Mouse (Mus musculus) erythroblast, adult 5-6 weeks (primary cell): ENCODE results near the gene Nacad. TPM values are rescaled to one million over a fixed set of nuclear protein-coding genes. Genes with fewer than 3 reads are reported as not detected.
A peak's percentile ranks its signal among the peaks of the same experiment; 100 is the strongest.

Experiments used
- ATAC-seq: replicated peaks from 2 replicates; pipeline ENCODE4 v1.8.0; 2016; ENCODE audit warnings: moderate number of reproducible peaks, mild to moderate bottlenecking, moderate TSS enrichment, inconsistent platforms; ENCODE audit not compliant: poor library complexity, low FRiP score, severe bottlenecking
- total RNA-seq, 2 experiments: library from RNA; stranded (forward) in 1 of 2; stranded (reverse) in 1 of 2; fragments of 150-400 nt in 1 of 2; fragments of 200-764, 138-1000 nt in 1 of 2; gene quantifications; 2 replicates each; pipeline versions ENCODE4 v1.2.3 to v1.2.4; 2015 to 2017; ENCODE audit warnings: low replicate concordance in 2 of 2

Gene Nacad
- total RNA-seq, 2 experiments from 2014 or later, result 0.19 TPM; not detected in 1

DNA sequence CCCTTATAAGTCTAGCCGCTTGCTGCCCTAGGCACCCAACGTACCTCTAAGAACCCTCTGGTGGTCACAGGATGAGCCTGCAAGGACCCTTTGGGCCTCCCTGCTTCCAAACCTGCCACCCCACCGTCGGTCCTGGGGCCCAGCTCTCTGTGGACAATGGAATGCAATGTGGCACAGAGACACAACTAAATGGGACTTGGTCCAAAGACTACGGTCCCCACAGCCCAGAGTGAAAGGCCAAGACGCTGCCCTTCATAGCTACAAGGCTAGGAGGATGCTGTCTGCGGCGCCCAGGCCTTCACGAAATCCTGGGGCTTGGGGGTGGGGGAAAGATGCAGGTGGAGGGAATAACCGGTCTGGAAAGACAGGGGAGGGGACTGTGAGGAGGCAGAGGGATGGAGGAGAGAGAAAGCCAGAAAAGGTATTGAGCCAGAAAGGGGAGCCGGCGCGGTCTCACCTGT, 802 bp downstream of the Nacad start:
- ATAC-seq, result no peak

- ATAC-seq, result no peak
Observed at GRCm38 (mm10) chr11:6604604-6604936, 1.3 kb downstream of the Nacad start.

DNA sequence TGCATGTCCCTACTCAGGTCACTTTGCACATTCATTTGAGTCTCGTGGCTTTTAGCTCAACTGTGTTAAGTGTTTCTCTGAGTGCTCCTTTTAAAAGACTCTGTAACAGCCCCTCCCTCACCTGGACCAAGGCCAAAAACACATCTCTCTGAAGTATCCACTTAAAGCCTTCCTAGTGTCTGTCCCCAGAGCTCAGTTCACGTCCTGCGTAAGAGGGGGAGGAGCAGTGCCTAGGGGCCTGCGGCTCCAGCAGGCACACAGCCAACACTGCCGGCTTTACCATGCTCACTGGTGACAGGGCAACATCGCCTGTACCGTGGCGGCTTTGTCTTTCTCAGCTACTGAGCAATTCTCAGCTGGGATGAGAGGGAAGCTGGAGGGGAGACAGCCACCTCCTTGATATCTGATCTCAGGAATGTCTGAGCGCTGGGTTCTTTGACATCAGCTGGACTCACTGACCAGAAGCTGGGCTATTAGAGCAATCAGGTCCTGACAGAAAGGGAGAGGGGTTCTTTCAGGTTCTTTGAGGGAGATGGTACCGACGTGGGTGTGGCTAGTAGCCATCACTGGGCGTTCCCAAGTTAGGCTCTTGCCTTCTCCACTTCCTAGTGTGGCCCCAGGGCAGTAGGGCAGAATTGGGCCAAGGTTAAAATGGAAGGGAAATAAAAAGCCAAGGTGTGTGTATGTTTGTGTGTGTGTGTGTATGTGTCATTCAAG, 1.8 kb downstream of the Nacad start:
- ATAC-seq, result no peak

DNA sequence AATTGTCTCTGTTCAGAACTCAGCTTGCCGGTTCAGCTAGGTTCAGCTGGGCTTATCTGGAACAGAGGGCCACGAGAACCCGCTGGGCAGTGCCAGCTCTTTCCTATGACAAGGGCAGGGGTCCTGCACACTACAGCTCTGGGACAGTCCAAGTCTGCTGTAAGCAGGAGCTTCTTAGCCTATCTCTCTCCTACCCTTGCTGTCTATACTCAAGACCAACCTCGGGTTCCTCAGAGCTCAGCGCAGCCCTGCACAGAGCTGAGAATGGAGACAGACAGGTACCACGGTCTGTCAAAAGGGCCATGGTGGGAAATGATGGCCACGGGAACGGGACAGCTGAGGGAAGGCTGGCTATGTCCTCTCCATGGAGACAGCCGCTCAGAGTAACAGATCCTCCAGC, 2.6 kb downstream of the Nacad start:
- ATAC-seq, result no peak

DNA sequence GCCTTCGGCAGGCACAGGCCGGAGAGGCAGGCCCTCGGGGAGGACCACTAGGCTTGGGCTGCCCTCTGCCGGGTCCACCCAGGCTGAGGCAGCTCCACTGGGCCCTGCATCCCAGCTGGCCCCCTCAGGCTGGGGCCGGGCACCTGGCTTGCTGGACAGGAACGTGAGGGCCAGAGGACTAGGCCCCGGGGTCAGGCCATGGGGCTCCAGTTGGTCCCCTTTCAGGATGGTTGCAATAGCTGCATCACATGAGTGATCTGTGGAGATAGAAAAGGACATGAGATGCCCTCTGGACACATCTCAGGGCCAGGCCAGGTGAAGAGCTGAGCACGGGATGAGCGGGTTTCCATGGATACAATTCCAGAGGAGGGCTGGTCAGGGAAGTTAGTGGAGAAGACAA, 3.2 kb downstream of the Nacad start:
- no peak for ATAC-seq

DNA sequence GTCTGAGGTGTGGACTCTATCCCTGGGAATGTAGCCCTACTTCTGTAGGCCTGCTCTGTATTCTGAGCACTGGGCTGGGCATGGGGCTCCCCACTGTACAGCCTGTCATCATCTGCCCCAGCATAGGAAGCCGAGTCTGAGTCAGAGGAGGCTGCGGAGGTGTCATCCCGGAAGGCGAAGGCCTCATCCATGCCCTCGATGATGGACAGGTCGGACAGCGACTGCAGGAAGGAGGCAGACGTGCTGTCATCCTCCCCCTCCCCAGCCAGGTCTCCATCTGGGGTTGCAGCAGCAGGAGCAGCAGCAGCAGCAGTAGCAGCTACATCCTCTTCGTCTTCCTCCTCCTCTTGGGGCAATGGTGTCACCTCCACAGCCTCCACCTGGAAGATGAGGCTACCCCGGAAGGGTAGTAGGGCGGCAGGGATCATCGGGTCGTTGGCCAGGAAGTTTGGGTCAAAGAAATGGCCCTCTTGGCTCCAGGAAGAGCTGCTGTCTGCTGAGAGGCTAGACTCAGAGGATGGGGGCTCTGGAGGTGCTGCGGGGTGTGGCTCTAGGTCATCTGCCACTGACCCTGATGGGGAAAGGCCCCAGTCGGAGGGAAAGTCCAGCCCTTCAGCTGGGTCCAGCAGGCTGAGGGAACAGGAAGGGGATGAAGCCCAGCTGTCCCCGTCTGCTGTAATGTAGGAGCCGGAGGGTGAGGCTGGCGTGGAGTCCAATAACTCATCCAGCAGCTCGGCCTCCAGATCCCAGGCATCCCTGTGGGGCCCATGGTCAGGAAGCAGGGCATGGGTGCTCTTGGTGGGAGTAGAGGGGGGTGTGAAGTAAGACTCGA, 4.0 kb downstream of the Nacad start:
- no peak for ATAC-seq

DNA sequence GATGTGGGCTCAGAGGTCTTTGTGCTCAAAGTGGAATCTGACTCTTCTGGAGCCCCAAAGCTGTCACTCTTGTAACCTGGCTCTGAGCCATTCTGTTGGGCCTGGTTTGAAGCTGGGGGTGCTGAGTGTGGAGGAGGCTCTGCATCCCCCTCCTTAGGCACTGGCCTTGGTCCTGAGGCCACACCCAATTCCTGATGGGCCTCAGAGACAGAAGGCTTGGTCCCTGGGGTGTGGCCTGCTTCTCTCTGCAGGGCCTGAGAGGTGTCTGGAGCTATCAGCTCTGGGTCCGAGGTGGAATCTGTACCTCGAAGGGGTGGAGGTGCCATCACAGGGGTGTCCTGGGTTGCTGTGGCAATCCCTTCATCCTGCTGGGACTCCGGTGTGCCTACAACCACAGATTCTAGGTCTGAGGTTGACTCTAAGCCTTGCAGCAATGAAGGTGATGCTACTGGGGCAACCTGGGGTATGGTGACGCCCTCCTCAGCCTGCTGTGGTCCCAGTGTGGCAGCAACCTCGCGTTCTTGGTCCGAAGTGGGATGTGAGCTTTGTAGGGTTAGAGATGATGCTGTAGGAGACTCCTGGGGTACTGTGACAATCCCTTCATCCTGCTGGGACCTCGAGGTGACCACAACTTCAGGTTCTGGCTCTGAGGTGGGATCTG, 5.4 kb downstream of the Nacad start:
- ATAC-seq, result peak; percentile 47; the same call in 1 of the 2 replicates

DNA sequence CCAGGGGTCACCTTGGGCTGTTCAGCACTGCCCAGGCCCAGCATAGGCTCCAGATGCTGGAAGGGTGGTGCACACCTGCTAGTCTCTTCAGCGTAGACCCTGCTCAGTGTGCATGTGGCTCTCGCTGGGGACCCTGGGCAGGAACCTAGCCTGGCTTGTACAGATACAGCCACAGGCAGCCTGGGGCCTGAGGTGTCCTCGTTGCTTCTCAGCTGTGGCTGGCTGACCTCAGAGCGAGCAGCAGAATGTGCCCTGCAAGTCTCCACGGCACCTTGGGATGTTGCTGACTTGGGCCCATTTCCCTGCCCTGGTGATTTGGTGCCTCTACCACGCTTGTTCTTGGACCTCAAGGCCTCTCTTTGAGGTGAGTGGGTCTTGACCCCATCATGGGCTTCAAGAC, 6.0 kb downstream of the Nacad start:
- no peak for ATAC-seq

- ATAC-seq, result no peak
Observed at GRCm38 (mm10) chr11:6599011-6599681, 6.7 kb downstream of the Nacad start.

- no peak for ATAC-seq
Observed at GRCm38 (mm10) chr11:6598191-6598889, 7.5 kb downstream of the Nacad start.

GRCm38 (mm10) chr11:6597523-6597922, 8.3 kb downstream of the Nacad start:
- ATAC-seq, result no peak

DNA sequence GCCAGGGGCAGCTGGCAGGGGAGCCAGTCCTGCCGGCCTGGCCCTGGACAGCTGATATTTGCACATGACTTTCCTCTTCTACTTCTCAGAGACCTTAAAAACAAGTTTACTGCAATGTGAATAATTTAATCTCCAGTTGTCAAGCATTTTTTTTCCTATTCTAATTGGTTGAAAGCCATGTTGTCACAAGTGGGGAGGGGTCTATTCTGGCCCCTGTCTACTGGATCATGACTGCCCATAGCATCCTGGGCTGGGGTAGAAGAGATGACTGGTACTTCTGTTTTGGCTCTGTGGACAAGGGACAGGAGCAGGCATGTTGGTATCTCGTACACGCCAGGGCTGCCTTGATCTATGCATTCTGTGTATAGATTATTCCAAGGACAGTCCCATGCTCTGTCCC, 9.2 kb downstream of the Nacad start:
- no peak for ATAC-seq

DNA sequence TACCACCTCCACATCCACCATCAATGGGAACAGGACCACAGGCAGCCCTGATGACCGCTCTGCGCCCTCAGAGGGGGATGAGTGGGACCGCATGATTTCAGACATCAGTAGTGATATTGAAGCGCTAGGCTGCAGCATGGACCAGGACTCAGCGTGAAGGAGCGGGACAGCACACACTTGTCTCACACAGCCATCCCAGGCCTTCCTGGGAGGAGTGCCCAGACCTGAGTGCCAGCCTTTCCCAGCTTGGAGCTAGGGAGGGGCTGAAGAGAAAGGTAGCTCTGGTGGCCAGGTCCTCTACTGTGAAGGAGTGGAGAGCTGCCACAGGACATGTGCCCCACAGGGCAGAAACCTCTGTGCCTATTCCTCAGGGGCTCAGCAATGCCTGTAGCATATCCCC, 9.6 kb downstream of the Nacad start:
- no peak for ATAC-seq

DNA sequence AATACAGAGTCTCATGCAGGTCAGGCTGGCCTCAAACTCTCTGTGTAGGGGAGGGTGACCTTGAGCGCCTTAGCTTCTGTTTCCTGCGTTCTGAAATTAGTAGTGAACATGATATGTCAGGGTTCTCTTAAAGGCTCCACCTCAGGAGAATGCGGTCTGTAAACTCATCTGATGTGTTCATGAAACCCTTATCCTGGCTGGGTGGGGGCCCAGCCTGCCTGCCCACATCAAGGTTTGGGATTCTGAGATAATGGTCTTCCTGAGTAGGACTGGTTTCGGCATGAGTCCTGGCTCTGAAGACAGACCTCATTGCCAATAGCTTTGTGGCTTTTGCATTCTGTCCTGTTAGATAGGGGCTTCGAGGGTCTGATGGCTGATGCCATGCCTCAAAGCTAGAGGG, 10.5 kb downstream of the Nacad start:
- ATAC-seq, result no peak

GRCm38 (mm10) chr11:6594845-6595244, 11.0 kb downstream of the Nacad start:
- no peak for ATAC-seq

DNA sequence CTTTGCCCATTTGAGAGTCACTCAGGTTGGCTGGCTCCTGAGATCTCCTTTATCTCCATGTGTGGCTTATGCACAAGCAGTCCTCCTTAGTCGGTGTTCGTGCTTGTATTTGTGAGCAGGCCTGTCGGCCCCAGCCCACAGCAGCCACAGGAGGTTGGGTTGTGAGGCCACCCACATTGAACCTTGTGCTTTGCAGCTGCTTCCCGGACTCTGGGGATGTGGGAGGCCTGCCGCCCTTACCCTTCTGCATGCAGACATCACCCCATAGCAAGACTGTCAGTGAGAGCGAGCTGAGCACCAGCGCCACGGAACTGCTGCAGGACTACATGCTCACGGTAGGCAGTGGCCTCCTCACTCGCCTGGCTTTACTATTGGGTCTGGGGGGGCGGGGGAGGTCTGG, 12.4 kb downstream of the Nacad start:
- no peak for ATAC-seq

DNA sequence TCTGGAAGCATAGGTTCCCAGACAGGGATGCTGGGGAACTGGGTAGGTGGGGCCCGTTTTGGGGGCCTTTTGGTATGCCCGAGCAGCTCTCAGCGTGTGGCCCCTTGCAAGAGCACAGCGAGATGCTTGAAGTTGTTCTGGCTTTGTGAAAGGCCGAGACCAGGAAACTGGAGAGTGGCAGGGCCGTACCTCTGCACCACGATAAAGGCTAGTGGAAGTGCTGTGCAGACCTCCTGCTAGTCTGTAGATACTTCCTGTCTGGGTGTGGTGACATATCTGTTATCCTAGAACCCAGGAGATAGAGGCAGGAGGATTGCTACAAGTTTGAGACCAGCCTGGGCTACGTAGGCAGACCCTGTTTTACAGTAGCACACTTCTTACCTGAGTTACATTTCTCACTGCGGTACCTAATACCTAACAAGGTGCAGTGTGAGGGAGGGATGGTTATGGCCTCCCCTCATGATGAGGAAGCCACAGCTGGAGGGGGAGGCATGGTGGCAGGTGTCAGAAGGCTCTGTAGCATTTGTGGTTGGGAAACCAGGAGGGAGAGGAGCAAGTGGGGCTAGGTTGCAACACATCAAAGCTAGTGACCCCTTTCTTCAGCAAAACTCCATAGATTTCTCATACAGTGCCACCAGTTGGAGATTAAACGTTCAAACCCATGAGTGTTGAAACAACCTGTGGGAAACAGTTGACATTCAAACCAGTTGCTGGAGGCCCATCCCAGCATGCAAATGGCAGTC, 14.7 kb downstream of the Nacad start:
- peak; percentile 75 for ATAC-seq

DNA sequence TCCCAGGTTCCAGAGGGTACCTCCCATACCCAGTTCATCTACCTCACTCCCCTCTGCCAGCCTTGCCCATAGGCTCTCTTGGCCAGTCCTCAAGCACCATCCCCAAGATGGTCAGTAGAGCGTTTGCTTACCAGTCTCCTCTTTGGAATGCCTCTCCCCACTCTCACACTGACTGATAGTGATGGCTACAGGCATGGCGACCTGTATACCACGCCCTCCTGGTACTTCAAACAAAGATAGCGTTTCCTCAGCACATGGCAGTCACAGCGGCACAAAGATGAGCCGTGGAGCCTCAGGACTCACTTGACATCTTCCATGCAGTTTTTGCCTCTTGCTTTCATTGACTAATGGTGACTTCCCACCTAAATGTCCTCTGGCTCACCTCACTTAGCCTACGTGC, 16.0 kb downstream of the Nacad start:
- ATAC-seq, result peak; percentile 73

GRCm38 (mm10) chr11:6588295-6588694, 17.6 kb downstream of the Nacad start:
- ATAC-seq, result no peak
